Mouse (Mus musculus) E14TG2a.4 (cell line): ENCODE measurements around the gene Gm5617.

Source experiments
- H3K27me3 ChIP-seq: 2 replicates; pipeline ENCODE4 v1.6.1; 2014; ENCODE audit warnings: low read length, control low read depth; ENCODE audit not compliant: insufficient read depth
- H3K36me3 ChIP-seq: 2 replicates; pipeline ENCODE4 v1.6.1; 2014; ENCODE audit warnings: low read length, control low read depth; ENCODE audit not compliant: insufficient read depth
- H3K4me1 ChIP-seq: replicated peaks from 2 replicates; pipeline ENCODE4 v1.6.1; 2014; ENCODE audit warnings: low read depth, low read length, control low read depth
- H3K4me3 ChIP-seq: replicated peaks from 2 replicates; pipeline ENCODE4 v1.5.1; 2014; ENCODE audit warnings: mild to moderate bottlenecking, low read length
- H3K9me3 ChIP-seq: 2 replicates; pipeline ENCODE4 v1.6.1; 2014; ENCODE audit warnings: low read length, control low read depth
- CTCF ChIP-seq: conservative IDR thresholded peaks from 2 replicates; pipeline ENCODE4 v1.5.1; 2014; ENCODE audit warnings: low read length
- NANOG ChIP-seq: IDR thresholded peaks from 2 replicates; pipeline ENCODE4 v1.6.1; 2014; ENCODE audit warnings: borderline replicate concordance, low read length, mixed read lengths
- POU5F1 ChIP-seq: IDR thresholded peaks from 2 replicates; pipeline ENCODE4 v1.6.1; 2014; ENCODE audit warnings: low read length, borderline replicate concordance

The Gm5617 gene

GRCm38 (mm10) chr9:48538044-48538645, 42.9 kb downstream of the Gm5617 start:
- Histone ChIP-seq H3K4me3 (peak overlapping the region; percentile 49), H3K36me3 (no peaks in the 10 kb centered on the region), H3K27me3 (peaks cover 18% of the 10 kb centered on the region), H3K9me3 (peaks cover 9% of the 10 kb centered on the region), H3K4me1 (peaks cover 12% of the 10 kb centered on the region)
- TF ChIP-seq NANOG (no peak), POU5F1 (no peak), CTCF (no peak)

- H3K9me3 ChIP-seq: peaks cover 11% of the 10 kb centered on the region
- peak overlapping the region; percentile 49 for H3K4me3 ChIP-seq
- TF ChIP-seq NANOG (no peak; the same call in 1 of the 2 replicates), CTCF (no peak)
- peaks cover 18% of the 10 kb centered on the region for H3K27me3 ChIP-seq
- no peaks in the 10 kb centered on the region for H3K36me3 ChIP-seq
- peaks cover 12% of the 10 kb centered on the region for H3K4me1 ChIP-seq
These were observed 43.4 kb downstream of the Gm5617 start for GRCm38 (mm10) chr9:48538688-48539087.
